Mouse (Mus musculus) kidney, adult 2 months (tissue): ENCODE measurements around the gene Gm6205.
"Not testable (repeated sequence)": the region's sequence is repeated elsewhere in the genome, so short reads cannot be mapped to it uniquely, and the experiment has no call there.

ENCODE experiments used
- CTCF ChIP-seq: fragments of 200-500 bp; conservative IDR thresholded peaks from 2 replicates; pipeline ENCODE4 v1.5.1; 2011; ENCODE audit warnings: low read depth, mild to moderate bottlenecking, control low read depth, low read length, moderate library complexity, mixed read lengths; ENCODE audit not compliant: insufficient read depth, insufficient read length
- POLR2A ChIP-seq: fragments of 200-500 bp; IDR thresholded peaks from one replicate; pipeline ENCODE4 v1.6.1; 2011; ENCODE audit warnings: low read depth, low read length, control low read depth

DNA sequence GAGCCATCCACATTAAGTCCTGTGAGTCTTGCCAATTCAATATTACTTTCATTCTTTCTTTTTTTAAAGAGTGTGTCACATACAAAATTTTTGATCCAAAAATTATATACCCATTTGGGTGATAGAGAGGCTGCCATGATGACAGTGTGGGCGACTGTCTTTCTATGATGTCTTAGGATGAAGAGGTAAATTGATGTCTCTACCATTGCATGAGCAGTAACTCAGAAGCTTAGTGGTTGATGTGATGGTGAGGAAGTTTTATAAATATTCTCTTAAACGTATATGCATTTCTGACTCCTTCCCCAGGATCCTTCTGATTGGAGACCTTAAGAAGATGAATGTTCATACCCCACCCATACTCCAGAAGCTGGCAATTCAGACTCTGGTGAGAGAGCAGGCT is 24.5 kb upstream of the Gm6205 start, which contains the start of gene Gm6509:
- TF ChIP-seq CTCF, POLR2A: not testable (repeated sequence)
